Mouse (Mus musculus) small intestine, adult 2 months (tissue): ENCODE results near the gene Tnrc6a. TPM values are rescaled to one million over a fixed set of nuclear protein-coding genes. Genes with fewer than 3 reads are reported as not detected.

Source experiments
- H3K27ac ChIP-seq: fragments of 200-500 bp; 2 replicates; pipeline ENCODE4 v1.5.1; 2012; ENCODE audit warnings: low read depth, low read length, control low read depth, inconsistent platforms; ENCODE audit not compliant: insufficient read depth
- H3K27me3 ChIP-seq: fragments of 200-500 bp; 2 replicates; pipeline ENCODE4 v1.6.1; 2012; ENCODE audit warnings: mild to moderate bottlenecking, moderate library complexity, low read length, inconsistent platforms; ENCODE audit not compliant: control insufficient read depth, insufficient read depth
- H3K36me3 ChIP-seq: fragments of 200-500 bp; 2 replicates; pipeline ENCODE4 v1.6.1; 2012; ENCODE audit warnings: mild to moderate bottlenecking, low read length, control low read depth, inconsistent platforms; ENCODE audit not compliant: control insufficient read depth, insufficient read depth
- H3K4me1 ChIP-seq: fragments of 200-500 bp; 2 replicates; pipeline ENCODE4 v1.6.1; 2012; ENCODE audit warnings: low read length, inconsistent platforms, mixed read lengths; ENCODE audit not compliant: control insufficient read depth, insufficient read depth, insufficient read length
- H3K4me3 ChIP-seq: fragments of 200-500 bp; 2 replicates; pipeline ENCODE4 v1.5.1; 2012; ENCODE audit warnings: low read depth, mild to moderate bottlenecking, control low read depth, inconsistent platforms, low read length, moderate library complexity
- CTCF ChIP-seq: fragments of 200-500 bp; IDR thresholded peaks from 2 replicates; pipeline ENCODE4 v1.5.1; 2012; ENCODE audit warnings: low read depth, mild to moderate bottlenecking, control low read depth, inconsistent platforms, low read length, moderate library complexity, mixed read lengths; ENCODE audit not compliant: insufficient replicate concordance, insufficient read length; ENCODE audit errors: extremely low read depth
- POLR2A ChIP-seq: fragments of 200-500 bp; IDR thresholded peaks from 2 replicates; pipeline ENCODE4 v1.6.1; 2012; ENCODE audit warnings: low read depth, mild to moderate bottlenecking, control low read depth, inconsistent platforms, low read length, moderate library complexity
- WGBS: fragments of 180-500 bp; shearing (Covaris S2); methylation state at CpG from one replicate; pipeline ENCODE4 v1.1.7; 2018; 5-methylcytosine and 5-hydroxymethylcytosine counted together
- polyA plus RNA-seq: library from polyadenylated mRNA; depleted of rRNA; stranded (reverse); fragments of >200 nt; gene quantifications from 2 replicates; pipeline ENCODE4 v1.2.3, GENCODE M21; 2012

Tnrc6a gene
- polyA plus RNA-seq, 1 experiment: 33.7 TPM

DNA sequence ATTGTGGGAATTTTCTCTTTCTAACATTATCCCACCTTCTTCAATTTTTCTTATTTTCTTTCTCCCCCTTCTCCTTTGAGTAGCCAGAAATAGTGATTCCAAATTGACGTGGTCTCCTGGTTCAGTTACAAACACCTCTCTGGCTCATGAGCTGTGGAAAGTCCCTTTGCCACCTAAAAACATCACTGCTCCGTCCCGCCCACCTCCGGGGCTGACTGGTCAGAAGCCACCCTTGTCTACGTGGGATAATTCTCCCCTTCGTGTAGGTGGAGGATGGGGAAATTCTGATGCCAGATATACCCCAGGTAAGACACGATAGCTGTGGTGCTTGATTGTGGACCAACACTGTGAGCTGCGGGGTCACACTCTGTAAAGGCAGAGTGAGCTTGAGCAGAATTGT, 66.1 kb downstream of the Tnrc6a start:
- H3K27ac ChIP-seq: no peak overlapping the region
- no peak for TF ChIP-seq POLR2A
- no peak for TF ChIP-seq CTCF
- peaks cover 74% of the 10 kb centered on the region for H3K36me3 ChIP-seq
- no peak overlapping the region for H3K4me3 ChIP-seq
- WGBS: 87% methylated on average over 8 of the region's 8 CpGs
- no peaks in the 10 kb centered on the region for H3K27me3 ChIP-seq
- no peaks in the 10 kb centered on the region for H3K4me1 ChIP-seq

DNA sequence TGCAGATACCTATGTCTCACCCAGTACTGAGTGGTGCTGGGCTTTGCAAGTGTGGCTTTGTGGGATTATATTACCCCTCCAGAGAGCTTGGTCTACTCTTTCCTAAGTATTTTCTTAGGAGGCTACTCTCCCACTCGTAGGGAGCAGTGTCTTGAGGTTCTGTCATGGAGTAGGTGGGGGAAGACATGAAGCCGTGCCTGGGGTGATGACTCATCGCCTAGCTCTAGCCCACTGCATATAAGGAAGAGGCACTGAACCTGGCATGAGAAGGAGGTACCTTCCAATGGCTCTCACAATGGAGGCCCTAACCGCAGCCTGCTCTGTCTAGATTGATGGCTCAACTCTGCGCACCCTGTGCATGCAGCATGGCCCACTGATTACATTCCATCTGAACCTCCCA, 68.0 kb downstream of the Tnrc6a start:
- Histone ChIP-seq H3K4me1 (peaks cover 9% of the 10 kb centered on the region; the same call in 1 of the 2 replicates), H3K27ac (no peak overlapping the region), H3K36me3 (peaks cover 66% of the 10 kb centered on the region), H3K27me3 (no peaks in the 10 kb centered on the region), H3K4me3 (no peak overlapping the region)
- WGBS: 78% methylated on average over 5 of the region's 5 CpGs
- TF ChIP-seq POLR2A (no peak), CTCF (no peak)

DNA sequence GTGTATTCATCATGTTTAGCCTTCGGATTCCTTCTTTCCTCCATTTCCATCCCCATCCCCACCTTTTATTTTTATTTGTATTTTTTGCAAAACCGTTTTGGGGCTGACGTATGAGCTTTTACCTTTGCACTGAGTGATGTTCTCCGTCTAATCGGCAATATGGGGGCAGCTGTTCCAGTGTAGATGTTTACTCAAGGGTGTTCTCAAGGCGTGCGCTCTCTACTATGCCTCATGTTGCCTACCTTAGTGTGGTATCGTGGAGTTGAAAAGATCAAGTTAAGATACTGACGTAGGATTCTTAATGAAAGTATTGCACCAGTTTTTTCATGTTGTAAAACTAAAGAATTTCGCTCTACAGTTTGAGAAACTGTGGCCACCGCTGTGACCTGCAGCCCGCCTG, 69.5 kb downstream of the Tnrc6a start:
- H3K4me3 ChIP-seq: no peak overlapping the region
- H3K4me1 ChIP-seq: peaks cover 16% of the 10 kb centered on the region
- peaks cover 57% of the 10 kb centered on the region for H3K36me3 ChIP-seq
- H3K27me3 ChIP-seq: no peaks in the 10 kb centered on the region
- WGBS: 90% methylated on average over 12 of the region's 12 CpGs
- TF ChIP-seq CTCF (no peak), POLR2A (no peak)
- H3K27ac ChIP-seq: no peak overlapping the region

DNA sequence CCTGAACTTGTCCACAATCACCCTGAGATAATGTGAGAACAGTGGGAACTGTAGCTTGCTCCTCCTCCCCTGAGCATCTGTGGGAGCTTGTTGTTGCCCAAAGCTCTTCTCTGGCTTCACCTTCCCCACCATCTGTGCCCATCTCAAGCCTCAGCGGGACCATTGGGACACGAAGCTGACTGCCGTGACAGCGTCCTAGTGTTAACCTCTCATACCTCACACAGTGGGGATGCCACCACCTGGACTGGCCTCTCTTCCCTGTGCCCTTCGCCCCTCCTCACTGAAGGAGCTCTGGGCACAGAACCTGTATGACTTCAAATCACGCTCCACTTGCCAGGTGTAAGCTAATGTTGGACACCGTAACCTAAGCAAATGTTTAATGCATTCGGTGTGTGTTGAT, 71.0 kb downstream of the Tnrc6a start:
- TF ChIP-seq POLR2A (no peak), CTCF (no peak)
- H3K4me1 ChIP-seq: peaks cover 26% of the 10 kb centered on the region
- no peak overlapping the region for H3K27ac ChIP-seq

DNA sequence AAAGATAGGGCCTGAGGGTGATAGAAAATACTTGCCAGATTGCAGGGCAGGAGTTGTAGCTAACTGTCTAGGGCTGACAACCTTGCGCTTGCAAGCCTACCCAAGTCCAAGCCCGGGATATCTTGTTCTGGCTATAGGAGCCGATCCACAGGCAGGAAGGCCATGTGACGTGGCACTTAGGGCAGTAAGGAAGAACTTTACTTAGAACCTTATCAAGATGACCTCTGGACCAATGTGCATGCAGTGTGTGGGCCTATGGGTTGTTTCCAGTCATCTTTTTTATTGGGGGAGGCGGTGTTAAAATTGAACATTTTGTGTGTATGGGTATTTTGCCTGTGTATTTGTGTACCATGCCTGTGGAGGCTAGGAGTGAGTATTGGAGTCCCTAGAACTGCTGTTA, 72.7 kb downstream of the Tnrc6a start:
- Histone ChIP-seq H3K4me1 (peaks cover 32% of the 10 kb centered on the region), H3K36me3 (peaks cover 27% of the 10 kb centered on the region), H3K4me3 (no peak overlapping the region), H3K27ac (peak overlapping the region; percentile 85), H3K27me3 (no peaks in the 10 kb centered on the region)
- WGBS: 31% methylated on average over 5 of the region's 5 CpGs
- TF ChIP-seq POLR2A (no peak), CTCF (no peak)

More for the DNA sequence above, 71.0 kb downstream of the Tnrc6a start:
- 90% methylated on average over 8 of the region's 8 CpGs for WGBS
- Histone ChIP-seq H3K27me3 (no peaks in the 10 kb centered on the region), H3K36me3 (peaks cover 44% of the 10 kb centered on the region), H3K4me3 (no peak overlapping the region)

DNA sequence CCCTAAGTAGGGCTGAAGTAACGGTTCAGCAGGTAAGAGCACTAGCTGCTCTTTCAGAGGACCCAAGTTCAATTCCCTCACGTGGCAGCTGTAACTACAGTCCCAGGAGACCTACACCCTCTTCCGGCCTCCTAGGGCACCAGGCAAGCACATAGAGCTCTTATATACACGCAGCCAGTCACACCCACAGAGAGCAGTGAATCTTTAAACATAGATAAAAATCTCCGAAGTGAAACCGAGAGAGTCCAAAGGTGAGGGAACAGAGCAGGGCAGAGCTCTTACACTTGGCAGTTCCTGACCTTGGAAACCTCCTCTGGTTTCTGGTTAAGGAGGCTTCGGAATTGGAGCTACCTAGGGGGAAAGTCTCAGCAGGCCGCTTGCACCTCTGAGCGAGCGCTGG, 75.0 kb downstream of the Tnrc6a start:
- 28% methylated on average over 10 of the region's 10 CpGs for WGBS
- Histone ChIP-seq H3K4me1 (peaks cover 32% of the 10 kb centered on the region), H3K36me3 (peaks cover 9% of the 10 kb centered on the region), H3K27ac (peak overlapping the region; percentile 100), H3K4me3 (peak overlapping the region; percentile 44), H3K27me3 (no peaks in the 10 kb centered on the region)
- TF ChIP-seq POLR2A: no peak; the same call in 1 of the 2 replicates
- no peak for TF ChIP-seq CTCF

DNA sequence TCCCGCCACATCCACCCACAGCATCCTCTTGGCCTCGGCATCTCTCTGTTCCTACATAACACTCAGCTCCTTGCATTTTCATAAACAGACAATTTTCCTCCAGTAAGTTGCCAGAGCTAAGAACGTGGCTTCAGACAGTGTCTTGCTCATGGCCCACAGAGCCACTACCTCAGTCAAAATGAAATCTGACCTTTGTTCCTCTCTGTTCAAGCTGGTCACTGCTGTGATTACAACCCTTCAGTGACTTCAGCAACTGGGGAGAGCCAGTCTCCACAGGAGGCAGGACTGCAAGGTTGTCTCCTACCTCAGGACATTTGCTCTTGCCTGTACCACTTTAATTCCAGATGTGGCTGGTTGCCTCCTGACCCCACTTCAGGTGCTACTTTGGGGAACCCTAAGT, 75.5 kb downstream of the Tnrc6a start:
- peaks cover 32% of the 10 kb centered on the region for H3K4me1 ChIP-seq
- H3K27me3 ChIP-seq: no peaks in the 10 kb centered on the region
- peaks cover 7% of the 10 kb centered on the region for H3K36me3 ChIP-seq
- TF ChIP-seq CTCF: no peak
- peak; percentile 40; the same call in 1 of the 2 replicates for TF ChIP-seq POLR2A
- peak overlapping the region; percentile 48 for H3K4me3 ChIP-seq
- WGBS: 36% methylated on average over 3 of the region's 3 CpGs
- peak overlapping the region; percentile 100 for H3K27ac ChIP-seq
